Mouse (Mus musculus): ENCODE measurements at regions not wholly inside any gene's neighbourhood (a gene's known extent, or its start where the extent isn't known, plus 50 kb on each side); places are given as distances from the start of the nearest gene placed in this dataset.

GRCm38 (mm10) chr1:169400841-169401240 is 130.4 kb downstream of the Nuf2 start:
- Histone ChIP-seq H3K4me1 (ENCODE audit: insufficient read depth) (no peaks in the 10 kb centered on the region), H3K4me3 (ENCODE audit: low read depth, low read length) (no peak overlapping the region), H3K36me3 (ENCODE audit: insufficient read depth) (no peaks in the 10 kb centered on the region), H3K9me3 (ENCODE audit: low read depth, low read length) (no peaks in the 10 kb centered on the region), H3K27me3 (ENCODE audit: insufficient read depth, low read length) (no peaks in the 10 kb centered on the region), H3K27ac (ENCODE audit: low read depth) (no peak overlapping the region), H3K4me2 (no peak overlapping the region), H3K9ac (no peak overlapping the region)
- no peak for DNase-seq
- 70% methylated on average over 6 of the region's 6 CpGs for WGBS
- no peak for TF ChIP-seq CTCF (IDR thresholded peaks at IDR 0.05; ENCODE audit: low read depth)
- ATAC-seq (ENCODE audit: insufficient read depth), result no peak

- no peaks in the 10 kb centered on the region for H3K36me3 ChIP-seq (ENCODE audit: insufficient read depth)
- no peak for ATAC-seq (ENCODE audit: insufficient read depth)
These were observed 133.9 kb downstream of the Nuf2 start for GRCm38 (mm10) chr1:169397371-169397770.

GRCm38 (mm10) chr1:169387056-169387455 is 144.2 kb downstream of the Nuf2 start:
- H3K9ac ChIP-seq, result no peak overlapping the region
- ATAC-seq (ENCODE audit: insufficient read depth), result no peak
- H3K27ac ChIP-seq (ENCODE audit: low read depth), result no peak overlapping the region
- no peaks in the 10 kb centered on the region for H3K9me3 ChIP-seq (ENCODE audit: low read depth, low read length)
- H3K27me3 ChIP-seq (ENCODE audit: insufficient read depth, low read length), result no peaks in the 10 kb centered on the region
- no peaks in the 10 kb centered on the region for H3K36me3 ChIP-seq (ENCODE audit: insufficient read depth)
- H3K4me1 ChIP-seq (ENCODE audit: insufficient read depth), result no peaks in the 10 kb centered on the region
- no peak for TF ChIP-seq CTCF (IDR thresholded peaks at IDR 0.05; ENCODE audit: low read depth)
- no peak for DNase-seq
- H3K4me3 ChIP-seq (ENCODE audit: low read depth, low read length), result no peak overlapping the region
- H3K4me2 ChIP-seq, result no peak overlapping the region
- WGBS, result 38% methylated on average over 1 of the region's 1 CpGs

More at GRCm38 (mm10) chr1:169397371-169397770, 133.9 kb downstream of the Nuf2 start:
- no peak for DNase-seq
- Histone ChIP-seq H3K4me3 (ENCODE audit: low read depth, low read length) (no peak overlapping the region), H3K9ac (no peak overlapping the region), H3K4me1 (ENCODE audit: insufficient read depth) (no peaks in the 10 kb centered on the region), H3K4me2 (no peak overlapping the region), H3K27ac (ENCODE audit: low read depth) (no peak overlapping the region), H3K9me3 (ENCODE audit: low read depth, low read length) (no peaks in the 10 kb centered on the region), H3K27me3 (ENCODE audit: insufficient read depth, low read length) (no peaks in the 10 kb centered on the region)
- no peak for TF ChIP-seq CTCF (IDR thresholded peaks at IDR 0.05; ENCODE audit: low read depth)
- WGBS, result 83% methylated on average over 4 of the region's 4 CpGs

GRCm38 (mm10) chr1:169385740-169386424 is 145.4 kb downstream of the Nuf2 start:
- H3K4me1 ChIP-seq (ENCODE audit: insufficient read depth), result no peaks in the 10 kb centered on the region
- H3K4me2 ChIP-seq, result no peak overlapping the region
- H3K9me3 ChIP-seq (ENCODE audit: low read depth, low read length), result no peaks in the 10 kb centered on the region
- ATAC-seq (ENCODE audit: insufficient read depth) (no peak), DNase-seq (peak; percentile 5)
- WGBS, result 42% methylated on average over 10 of the region's 10 CpGs
- no peak for TF ChIP-seq CTCF (IDR thresholded peaks at IDR 0.05; ENCODE audit: low read depth)
- no peak overlapping the region for H3K9ac ChIP-seq
- no peaks in the 10 kb centered on the region for H3K27me3 ChIP-seq (ENCODE audit: insufficient read depth, low read length)
- H3K4me3 ChIP-seq (ENCODE audit: low read depth, low read length), result no peak overlapping the region
- no peak overlapping the region for H3K27ac ChIP-seq (ENCODE audit: low read depth)
- H3K36me3 ChIP-seq (ENCODE audit: insufficient read depth), result no peaks in the 10 kb centered on the region

GRCm38 (mm10) chr1:169374686-169375085 is 156.6 kb downstream of the Nuf2 start:
- no peaks in the 10 kb centered on the region for H3K27me3 ChIP-seq (ENCODE audit: insufficient read depth, low read length)
- H3K9me3 ChIP-seq (ENCODE audit: low read depth, low read length), result no peaks in the 10 kb centered on the region
- no peak overlapping the region for H3K27ac ChIP-seq (ENCODE audit: low read depth)
- no peak overlapping the region for H3K9ac ChIP-seq
- WGBS, result 86% methylated on average over 1 of the region's 1 CpGs
- no peak for TF ChIP-seq CTCF (IDR thresholded peaks at IDR 0.05; ENCODE audit: low read depth)
- DNase-seq (no peak), ATAC-seq (ENCODE audit: insufficient read depth) (no peak)
- H3K4me3 ChIP-seq (ENCODE audit: low read depth, low read length), result no peak overlapping the region
- H3K4me2 ChIP-seq, result no peak overlapping the region
- no peaks in the 10 kb centered on the region for H3K4me1 ChIP-seq (ENCODE audit: insufficient read depth)
- H3K36me3 ChIP-seq (ENCODE audit: insufficient read depth), result no peaks in the 10 kb centered on the region

- no peak overlapping the region for H3K27ac ChIP-seq (ENCODE audit: low read depth)
- H3K36me3 ChIP-seq (ENCODE audit: insufficient read depth), result no peaks in the 10 kb centered on the region
- H3K27me3 ChIP-seq (ENCODE audit: insufficient read depth, low read length), result no peaks in the 10 kb centered on the region
- H3K9me3 ChIP-seq (ENCODE audit: low read depth, low read length), result no peaks in the 10 kb centered on the region
- no peak overlapping the region for H3K9ac ChIP-seq
- DNase-seq (no peak), ATAC-seq (ENCODE audit: insufficient read depth) (no peak)
- no peaks in the 10 kb centered on the region; the same call in 1 of the 2 replicates for H3K4me1 ChIP-seq (ENCODE audit: insufficient read depth)
- no peak overlapping the region for H3K4me3 ChIP-seq (ENCODE audit: low read depth, low read length)
- 22% methylated on average over 3 of the region's 3 CpGs for WGBS
- TF ChIP-seq CTCF (IDR thresholded peaks at IDR 0.05; ENCODE audit: low read depth), result no peak
- H3K4me2 ChIP-seq, result no peak overlapping the region
These were observed 162.5 kb downstream of the Nuf2 start for GRCm38 (mm10) chr1:169368758-169369157.

- H3K27me3 ChIP-seq (ENCODE audit: insufficient read depth, low read length), result no peaks in the 10 kb centered on the region
- ATAC-seq (ENCODE audit: insufficient read depth) (no peak), DNase-seq (no peak)
- no peak overlapping the region for H3K27ac ChIP-seq (ENCODE audit: low read depth)
- WGBS, result 47% methylated on average over 10 of the region's 10 CpGs
- no peaks in the 10 kb centered on the region; the same call in 1 of the 2 replicates for H3K4me1 ChIP-seq (ENCODE audit: insufficient read depth)
- no peak overlapping the region for H3K9ac ChIP-seq
- TF ChIP-seq CTCF (IDR thresholded peaks at IDR 0.05; ENCODE audit: low read depth), result no peak
- H3K36me3 ChIP-seq (ENCODE audit: insufficient read depth), result no peaks in the 10 kb centered on the region
- H3K4me3 ChIP-seq (ENCODE audit: low read depth, low read length), result no peak overlapping the region
- H3K9me3 ChIP-seq (ENCODE audit: low read depth, low read length), result no peaks in the 10 kb centered on the region
- no peak overlapping the region for H3K4me2 ChIP-seq
These were observed 163.3 kb downstream of the Nuf2 start for GRCm38 (mm10) chr1:169367772-169368501.

Measured in lung, embryonic 14.5 days (tissue).